Mouse (Mus musculus) cerebellum, adult 2 months (tissue): ENCODE data around the gene Cd40.

Source experiments
- CTCF ChIP-seq: fragments of 200-500 bp; IDR thresholded peaks from 2 replicates; pipeline ENCODE4 v1.5.1; 2011; ENCODE audit warnings: low read depth, mild to moderate bottlenecking, control low read depth, low read length, moderate library complexity, borderline replicate concordance; ENCODE audit not compliant: insufficient read depth
- POLR2A ChIP-seq: fragments of 200-500 bp; IDR thresholded peaks from 2 replicates; pipeline ENCODE4 v1.6.1; 2011; ENCODE audit warnings: low read length, control low read depth, borderline replicate concordance; ENCODE audit not compliant: insufficient read depth

GRCm38 (mm10) chr2:165049044-165049443 is 6.4 kb upstream of the Cd40 start:
- TF ChIP-seq POLR2A (no peak), CTCF (no peak)
